Mouse (Mus musculus) limb, embryonic 12.5 days (tissue): ENCODE data around the gene Gins3. TPM values are rescaled to one million over a fixed set of nuclear protein-coding genes. Genes with fewer than 3 reads are reported as not detected.
"Not testable (repeated sequence)": the region's sequence is repeated elsewhere in the genome, so short reads cannot be mapped to it uniquely, and the experiment has no call there.

Experiments
- ATAC-seq: fragments of 200-750 bp; cut with Nextera tagmentation; 2 replicates; pipeline ENCODE4 v1.8.0; 2017; ENCODE audit warnings: low read depth, moderate TSS enrichment; ENCODE audit not compliant: insufficient number of reproducible peaks, insufficient read depth, low FRiP score, low TSS enrichment
- H3K27ac ChIP-seq: fragments of 300-500 bp; sonication (generic); 2 replicates; pipeline ENCODE4 v1.5.1; 2016; ENCODE audit warnings: mild to moderate bottlenecking, moderate library complexity
- H3K27me3 ChIP-seq: fragments of 300-500 bp; sonication (generic); 2 replicates; pipeline ENCODE4 v1.6.1; 2016; ENCODE audit warnings: mild to moderate bottlenecking, moderate library complexity
- H3K36me3 ChIP-seq: fragments of 300-500 bp; sonication (generic); 2 replicates; pipeline ENCODE4 v1.6.1; 2016; ENCODE audit warnings: mild to moderate bottlenecking, moderate library complexity
- H3K4me1 ChIP-seq: fragments of 300-500 bp; sonication (generic); replicated peaks from 2 replicates; pipeline ENCODE4 v1.6.1; 2016
- H3K4me2 ChIP-seq: fragments of 300-500 bp; sonication (generic); 2 replicates; pipeline ENCODE4 v1.6.1; 2016; ENCODE audit warnings: mild to moderate bottlenecking, moderate library complexity
- H3K4me3 ChIP-seq: fragments of 300-500 bp; sonication (generic); replicated peaks from 2 replicates; pipeline ENCODE4 v1.5.1; 2016; ENCODE audit warnings: mild to moderate bottlenecking
- H3K9ac ChIP-seq: fragments of 300-500 bp; sonication (generic); replicated peaks from 2 replicates; pipeline ENCODE4 v1.6.1; 2016; ENCODE audit warnings: mild to moderate bottlenecking, moderate library complexity
- H3K9me3 ChIP-seq: fragments of 300-500 bp; sonication (generic); 2 replicates; pipeline ENCODE4 v1.6.1; 2016; ENCODE audit warnings: mild to moderate bottlenecking, moderate library complexity
- WGBS: fragments of 180-500 bp; shearing (Covaris S2); methylation state at CpG from one replicate; pipeline ENCODE4 v1.1.7; 2016; 5-methylcytosine and 5-hydroxymethylcytosine counted together
- polyA plus RNA-seq: library from polyadenylated mRNA; unstranded; fragments of >200 nt; fragmentation: Nextera tagmentation; extraction: Ambion mirVana; gene quantifications from 2 replicates; pipeline ENCODE4 v1.2.1, GENCODE M21; 2016

Gins3 gene
- polyA plus RNA-seq, 1 experiment from 2014 or later = 28.9 TPM

- no peak overlapping the region for H3K4me2 ChIP-seq
- H3K4me1 ChIP-seq = no peaks in the 10 kb centered on the region
- no peaks in the 10 kb centered on the region; the same call in 1 of the 2 replicates for H3K27me3 ChIP-seq
- H3K36me3 ChIP-seq = no peaks in the 10 kb centered on the region
- WGBS = 84% methylated on average over 2 of the region's 2 CpGs
- H3K9me3 ChIP-seq = no peaks in the 10 kb centered on the region
- no peak for ATAC-seq
- H3K27ac ChIP-seq = no peak overlapping the region
- H3K4me3 ChIP-seq = no peak overlapping the region
- H3K9ac ChIP-seq = no peak overlapping the region
Measured at GRCm38 (mm10) chr8:95602168-95602567, 31.1 kb upstream of the Gins3 start.

- 23% methylated on average over 4 of the region's 5 CpGs for WGBS
- not testable (repeated sequence) for H3K4me3 ChIP-seq, ATAC-seq, H3K9me3 ChIP-seq, H3K27ac ChIP-seq, H3K4me1 ChIP-seq, H3K4me2 ChIP-seq, H3K9ac ChIP-seq, H3K36me3 ChIP-seq, H3K27me3 ChIP-seq
Measured at GRCm38 (mm10) chr8:95606509-95606908, 26.7 kb upstream of the Gins3 start.

- Histone ChIP-seq H3K9ac (no peak overlapping the region), H3K4me3 (no peak overlapping the region), H3K9me3 (no peaks in the 10 kb centered on the region), H3K4me1 (no peaks in the 10 kb centered on the region), H3K36me3 (no peaks in the 10 kb centered on the region), H3K27ac (no peak overlapping the region), H3K4me2 (no peak overlapping the region), H3K27me3 (no peaks in the 10 kb centered on the region)
- ATAC-seq = no peak
- WGBS = 60% methylated on average over 9 of the region's 9 CpGs
Measured at GRCm38 (mm10) chr8:95607210-95607609, 26.0 kb upstream of the Gins3 start.

- H3K9me3 ChIP-seq = no peaks in the 10 kb centered on the region
- H3K4me2 ChIP-seq = no peak overlapping the region
- WGBS = 81% methylated on average over 5 of the region's 5 CpGs
- no peaks in the 10 kb centered on the region for H3K36me3 ChIP-seq
- H3K4me1 ChIP-seq = no peaks in the 10 kb centered on the region
- ATAC-seq = no peak
- H3K9ac ChIP-seq = no peak overlapping the region
- H3K27ac ChIP-seq = no peak overlapping the region
- peaks cover 6% of the 10 kb centered on the region; the same call in 1 of the 2 replicates for H3K27me3 ChIP-seq
- no peak overlapping the region for H3K4me3 ChIP-seq
Measured at GRCm38 (mm10) chr8:95609406-95609805, 23.8 kb upstream of the Gins3 start.

GRCm38 (mm10) chr8:95610749-95611148, 22.5 kb upstream of the Gins3 start:
- no peak overlapping the region for H3K4me2 ChIP-seq
- no peaks in the 10 kb centered on the region for H3K4me1 ChIP-seq
- WGBS = 80% methylated on average over 14 of the region's 14 CpGs
- H3K4me3 ChIP-seq = no peak overlapping the region
- H3K27ac ChIP-seq = no peak overlapping the region
- peaks cover 6% of the 10 kb centered on the region; the same call in 1 of the 2 replicates for H3K27me3 ChIP-seq
- no peak overlapping the region for H3K9ac ChIP-seq
- no peak for ATAC-seq
- no peaks in the 10 kb centered on the region for H3K36me3 ChIP-seq
- H3K9me3 ChIP-seq = no peaks in the 10 kb centered on the region

- no peak for ATAC-seq
- 68% methylated on average over 5 of the region's 5 CpGs for WGBS
- no peaks in the 10 kb centered on the region for H3K9me3 ChIP-seq
- H3K4me3 ChIP-seq = no peak overlapping the region
- H3K9ac ChIP-seq = no peak overlapping the region
- H3K27ac ChIP-seq = no peak overlapping the region
- H3K4me1 ChIP-seq = no peaks in the 10 kb centered on the region
- H3K4me2 ChIP-seq = no peak overlapping the region
- H3K36me3 ChIP-seq = no peaks in the 10 kb centered on the region
- H3K27me3 ChIP-seq = peaks cover 6% of the 10 kb centered on the region; the same call in 1 of the 2 replicates
Measured at GRCm38 (mm10) chr8:95611769-95612168, 21.5 kb upstream of the Gins3 start.

- no peak overlapping the region for H3K4me2 ChIP-seq
- ATAC-seq = no peak
- H3K4me3 ChIP-seq = no peak overlapping the region
- 90% methylated on average over 7 of the region's 7 CpGs for WGBS
- H3K27ac ChIP-seq = no peak overlapping the region
- H3K9me3 ChIP-seq = no peaks in the 10 kb centered on the region
- H3K36me3 ChIP-seq = no peaks in the 10 kb centered on the region
- peaks cover 11% of the 10 kb centered on the region for H3K27me3 ChIP-seq
- no peaks in the 10 kb centered on the region for H3K4me1 ChIP-seq
- no peak overlapping the region for H3K9ac ChIP-seq
Measured at GRCm38 (mm10) chr8:95616383-95616782, 16.9 kb upstream of the Gins3 start.

GRCm38 (mm10) chr8:95620046-95620445, 13.2 kb upstream of the Gins3 start:
- Histone ChIP-seq H3K36me3 (no peaks in the 10 kb centered on the region), H3K4me3 (no peak overlapping the region), H3K9ac (no peak overlapping the region), H3K27me3 (peaks cover 5% of the 10 kb centered on the region; the same call in 1 of the 2 replicates), H3K4me1 (no peaks in the 10 kb centered on the region), H3K27ac (no peak overlapping the region), H3K4me2 (no peak overlapping the region), H3K9me3 (no peaks in the 10 kb centered on the region)
- WGBS = 85% methylated on average over 2 of the region's 2 CpGs
- no peak for ATAC-seq

- H3K36me3 ChIP-seq = no peaks in the 10 kb centered on the region
- no peak overlapping the region for H3K4me2 ChIP-seq
- peaks cover 14% of the 10 kb centered on the region for H3K27me3 ChIP-seq
- H3K9ac ChIP-seq = no peak overlapping the region
- H3K4me3 ChIP-seq = no peak overlapping the region
- WGBS = 86% methylated on average over 2 of the region's 2 CpGs
- H3K9me3 ChIP-seq = no peaks in the 10 kb centered on the region
- no peak overlapping the region for H3K27ac ChIP-seq
- ATAC-seq = no peak
- no peaks in the 10 kb centered on the region for H3K4me1 ChIP-seq
Measured at GRCm38 (mm10) chr8:95624833-95625232, 8.4 kb upstream of the Gins3 start.

- 79% methylated on average over 6 of the region's 6 CpGs for WGBS
- Histone ChIP-seq H3K4me3 (peak overlapping the region; percentile 80; the same call in 1 of the 2 replicates), H3K4me1 (peaks cover 9% of the 10 kb centered on the region), H3K4me2 (peak overlapping the region; percentile 79), H3K9ac (no peak overlapping the region), H3K9me3 (no peaks in the 10 kb centered on the region), H3K27ac (no peak overlapping the region), H3K27me3 (peaks cover 14% of the 10 kb centered on the region), H3K36me3 (peaks cover 5% of the 10 kb centered on the region; the same call in 1 of the 2 replicates)
- no peak for ATAC-seq
Measured at GRCm38 (mm10) chr8:95632840-95633239, 413 bp upstream of the Gins3 start.

- H3K9ac ChIP-seq = peak overlapping the region; percentile 75
- H3K36me3 ChIP-seq = peaks cover 13% of the 10 kb centered on the region; the same call in 1 of the 2 replicates
- ATAC-seq = no peak
- peaks cover 4% of the 10 kb centered on the region for H3K27me3 ChIP-seq
- H3K9me3 ChIP-seq = no peaks in the 10 kb centered on the region
- H3K4me1 ChIP-seq = peaks cover 9% of the 10 kb centered on the region
- H3K4me3 ChIP-seq = peak overlapping the region; percentile 80
- 3% methylated on average over 6 of the region's 6 CpGs for WGBS
- H3K27ac ChIP-seq = no peak overlapping the region
- peak overlapping the region; percentile 79 for H3K4me2 ChIP-seq
Measured at GRCm38 (mm10) chr8:95634063-95634340, 749 bp downstream of the Gins3 start.

- Histone ChIP-seq H3K4me3 (no peak overlapping the region), H3K36me3 (peaks cover 37% of the 10 kb centered on the region; the same call in 1 of the 2 replicates), H3K4me1 (no peaks in the 10 kb centered on the region), H3K9ac (no peak overlapping the region), H3K9me3 (no peaks in the 10 kb centered on the region), H3K27me3 (no peaks in the 10 kb centered on the region), H3K4me2 (no peak overlapping the region), H3K27ac (no peak overlapping the region)
- 90% methylated on average over 2 of the region's 2 CpGs for WGBS
- ATAC-seq = no peak
Measured at GRCm38 (mm10) chr8:95644942-95645341, 11.7 kb downstream of the Gins3 start.
